Mouse (Mus musculus) liver, adult 2 months (tissue): ENCODE data around the gene Kif6.

Experiments
- CTCF ChIP-seq: fragments of 200-500 bp; IDR thresholded peaks from 2 replicates; pipeline ENCODE4 v1.5.1; 2011; ENCODE audit warnings: low read depth, low read length, control low read depth
- POLR2A ChIP-seq: fragments of 200-500 bp; IDR thresholded peaks from 2 replicates; pipeline ENCODE4 v1.6.1; 2011; ENCODE audit warnings: low read length, control low read depth; ENCODE audit not compliant: insufficient read depth; ENCODE audit errors: extremely low read depth

DNA sequence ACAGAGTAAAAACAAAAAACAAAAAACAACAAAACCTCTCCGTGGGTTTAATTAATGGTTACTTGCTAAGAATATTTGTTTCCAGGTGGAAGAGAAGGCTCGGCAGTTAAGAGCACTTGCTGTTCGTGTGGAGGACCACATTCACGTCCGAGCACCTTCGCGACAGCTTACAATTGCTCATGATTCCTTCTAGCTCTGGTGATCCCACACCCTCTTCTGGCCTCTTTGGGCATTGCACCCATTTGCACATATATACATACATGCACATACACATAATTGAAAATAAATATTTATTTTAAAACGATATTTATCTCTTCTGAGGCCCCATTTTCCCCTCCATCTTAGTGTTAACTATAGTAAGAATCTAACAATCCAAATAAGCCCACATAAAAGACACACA lies 13.9 kb downstream of the Kif6 start:
- no peak for TF ChIP-seq CTCF
- TF ChIP-seq POLR2A, result no peak
